Mouse (Mus musculus) testis, adult 2 months (tissue): ENCODE results near the gene Adamts16. TPM values are rescaled to one million over a fixed set of nuclear protein-coding genes. Genes with fewer than 3 reads are reported as not detected.

ENCODE experiments used
- H3K27ac ChIP-seq: fragments of 200-500 bp; 2 replicates; pipeline ENCODE4 v1.5.1; 2012; ENCODE audit warnings: low read depth, low read length; ENCODE audit not compliant: control insufficient read depth, insufficient read depth
- H3K27me3 ChIP-seq: fragments of 200-500 bp; 2 replicates; pipeline ENCODE4 v1.6.1; 2012; ENCODE audit warnings: mild to moderate bottlenecking, low read length, moderate library complexity; ENCODE audit not compliant: control insufficient read depth, insufficient read depth
- H3K36me3 ChIP-seq: fragments of 200-500 bp; 2 replicates; pipeline ENCODE4 v1.6.1; 2012; ENCODE audit warnings: mild to moderate bottlenecking, low read length; ENCODE audit not compliant: control insufficient read depth, insufficient read depth
- H3K4me1 ChIP-seq: fragments of 200-500 bp; 2 replicates; pipeline ENCODE4 v1.6.1; 2012; ENCODE audit warnings: low read length; ENCODE audit not compliant: control insufficient read depth, insufficient read depth
- H3K4me3 ChIP-seq: fragments of 200-500 bp; 2 replicates; pipeline ENCODE4 v1.5.1; 2012; ENCODE audit warnings: low read depth, mild to moderate bottlenecking, low read length, moderate library complexity, mixed read lengths; ENCODE audit not compliant: control insufficient read depth
- CTCF ChIP-seq: fragments of 200-500 bp; IDR thresholded peaks from 2 replicates; pipeline ENCODE4 v1.5.1; 2012; ENCODE audit warnings: low read depth, mild to moderate bottlenecking, inconsistent platforms, low read length, moderate library complexity; ENCODE audit not compliant: control insufficient read depth, insufficient read depth, insufficient replicate concordance
- POLR2A ChIP-seq: fragments of 200-500 bp; IDR thresholded peaks from 2 replicates; pipeline ENCODE4 v1.6.1; 2012; ENCODE audit warnings: low read depth, mild to moderate bottlenecking, inconsistent platforms, low read length, moderate library complexity; ENCODE audit not compliant: control insufficient read depth
- polyA plus RNA-seq: library from polyadenylated mRNA; depleted of rRNA; stranded (reverse); fragments of >200 nt; gene quantifications from 2 replicates; pipeline ENCODE4 v1.2.3, GENCODE M21; 2012

The Adamts16 gene
- polyA plus RNA-seq, 1 experiment, result 0.25 TPM

- Histone ChIP-seq H3K27me3 (no peaks in the 10 kb centered on the region), H3K4me3 (no peak overlapping the region), H3K27ac (no peak overlapping the region), H3K4me1 (no peaks in the 10 kb centered on the region), H3K36me3 (no peaks in the 10 kb centered on the region)
- TF ChIP-seq CTCF (no peak), POLR2A (no peak)
Measured at GRCm38 (mm10) chr13:70779781-70780180, 61.8 kb downstream of the Adamts16 start.

GRCm38 (mm10) chr13:70778872-70779554 is 62.6 kb downstream of the Adamts16 start:
- Histone ChIP-seq H3K4me3 (no peak overlapping the region), H3K36me3 (no peaks in the 10 kb centered on the region), H3K4me1 (no peaks in the 10 kb centered on the region), H3K27ac (no peak overlapping the region), H3K27me3 (no peaks in the 10 kb centered on the region)
- no peak for TF ChIP-seq POLR2A
- TF ChIP-seq CTCF, result no peak

- H3K27me3 ChIP-seq, result no peaks in the 10 kb centered on the region
- TF ChIP-seq POLR2A (no peak), CTCF (no peak)
- H3K27ac ChIP-seq, result no peak overlapping the region
- H3K4me3 ChIP-seq, result no peak overlapping the region
- no peaks in the 10 kb centered on the region for H3K36me3 ChIP-seq
- H3K4me1 ChIP-seq, result no peaks in the 10 kb centered on the region
Measured at GRCm38 (mm10) chr13:70771100-70771499, 70.5 kb downstream of the Adamts16 start.

- no peak overlapping the region for H3K4me3 ChIP-seq
- H3K27ac ChIP-seq, result no peak overlapping the region
- H3K4me1 ChIP-seq, result no peaks in the 10 kb centered on the region
- no peaks in the 10 kb centered on the region for H3K27me3 ChIP-seq
- TF ChIP-seq CTCF (no peak), POLR2A (no peak)
- no peaks in the 10 kb centered on the region for H3K36me3 ChIP-seq
Measured at GRCm38 (mm10) chr13:70769156-70769555, 72.5 kb downstream of the Adamts16 start.

GRCm38 (mm10) chr13:70767462-70767861 is 74.1 kb downstream of the Adamts16 start:
- H3K27me3 ChIP-seq, result no peaks in the 10 kb centered on the region
- no peak overlapping the region for H3K4me3 ChIP-seq
- no peaks in the 10 kb centered on the region for H3K36me3 ChIP-seq
- TF ChIP-seq CTCF, result no peak
- no peak for TF ChIP-seq POLR2A
- H3K4me1 ChIP-seq, result no peaks in the 10 kb centered on the region
- H3K27ac ChIP-seq, result no peak overlapping the region

- TF ChIP-seq POLR2A (no peak), CTCF (no peak)
- Histone ChIP-seq H3K4me3 (no peak overlapping the region), H3K27me3 (no peaks in the 10 kb centered on the region), H3K36me3 (no peaks in the 10 kb centered on the region), H3K4me1 (no peaks in the 10 kb centered on the region), H3K27ac (no peak overlapping the region)
Measured at GRCm38 (mm10) chr13:70764682-70765081, 76.9 kb downstream of the Adamts16 start.

- Histone ChIP-seq H3K36me3 (no peaks in the 10 kb centered on the region), H3K27ac (no peak overlapping the region), H3K27me3 (no peaks in the 10 kb centered on the region), H3K4me1 (no peaks in the 10 kb centered on the region), H3K4me3 (no peak overlapping the region)
- no peak for TF ChIP-seq POLR2A
- TF ChIP-seq CTCF, result no peak
Measured at GRCm38 (mm10) chr13:70762586-70762985, 79.0 kb downstream of the Adamts16 start.
